Mouse (Mus musculus) stomach, embryonic 14.5 days (tissue): ENCODE results near the gene Sclt1. TPM values are rescaled to one million over a fixed set of nuclear protein-coding genes. Genes with fewer than 3 reads are reported as not detected.
A peak's percentile ranks its signal among the peaks of the same experiment; 100 is the strongest.

Experiments used
- ATAC-seq: fragments of 200-750 bp; cut with Nextera tagmentation; 2 replicates; pipeline ENCODE4 v1.8.0; 2017; ENCODE audit warnings: low read depth, moderate TSS enrichment; ENCODE audit not compliant: insufficient number of reproducible peaks, insufficient read depth, low FRiP score
- H3K27ac ChIP-seq: fragments of 300-500 bp; sonication (generic); 2 replicates; pipeline ENCODE4 v1.5.1; 2014; ENCODE audit warnings: mild to moderate bottlenecking, low read length, moderate library complexity, mixed read lengths
- H3K27me3 ChIP-seq: fragments of 300-500 bp; sonication (generic); 2 replicates; pipeline ENCODE4 v1.6.1; 2014; ENCODE audit warnings: low read length, control low read depth, mixed read lengths; ENCODE audit not compliant: control insufficient read depth, insufficient read depth
- H3K36me3 ChIP-seq: fragments of 300-500 bp; sonication (generic); 2 replicates; pipeline ENCODE4 v1.6.1; 2014; ENCODE audit warnings: mild to moderate bottlenecking, control low read depth, low read length, moderate library complexity, mixed read lengths; ENCODE audit not compliant: control insufficient read depth, insufficient read depth
- H3K4me1 ChIP-seq: fragments of 300-500 bp; sonication (generic); 2 replicates; pipeline ENCODE4 v1.6.1; 2014; ENCODE audit warnings: low read length, control low read depth, mixed read lengths; ENCODE audit not compliant: control insufficient read depth, insufficient read depth
- H3K4me2 ChIP-seq: fragments of 300-500 bp; sonication (generic); replicated peaks from 2 replicates; pipeline ENCODE4 v1.6.1; 2014; ENCODE audit warnings: low read depth, low read length, control low read depth
- H3K4me3 ChIP-seq: fragments of 300-500 bp; sonication (generic); 2 replicates; pipeline ENCODE4 v1.5.1; 2014; ENCODE audit warnings: low read depth, low read length, control low read depth
- H3K9ac ChIP-seq: fragments of 300-500 bp; sonication (generic); replicated peaks from 2 replicates; pipeline ENCODE4 v1.6.1; 2014; ENCODE audit warnings: low read depth, mild to moderate bottlenecking, control low read depth, low read length, moderate library complexity, mixed read lengths
- H3K9me3 ChIP-seq: fragments of 300-500 bp; sonication (generic); 2 replicates; pipeline ENCODE4 v1.6.1; 2016; ENCODE audit warnings: low read depth, low read length, control low read depth; ENCODE audit not compliant: control insufficient read depth
- WGBS: fragments of 180-500 bp; shearing (Covaris S2); extraction: QIAGEN DNeasy Blood & Tissue Kit; methylation state at CpG from one replicate; pipeline ENCODE4 v1.1.7; 2014; 5-methylcytosine and 5-hydroxymethylcytosine counted together
- polyA plus RNA-seq: library from polyadenylated mRNA; unstranded; fragments of >200 nt; fragmentation: Nextera tagmentation; extraction: Ambion mirVana; gene quantifications from 2 replicates; pipeline ENCODE4 v1.2.1, GENCODE M21; 2014

The Sclt1 gene
- polyA plus RNA-seq, 1 experiment from 2014 or later: 22.9 TPM

GRCm38 (mm10) chr3:41686396-41686795 is 55.9 kb downstream of the Sclt1 start:
- ATAC-seq: no peak
- no peak overlapping the region for H3K4me3 ChIP-seq
- no peak overlapping the region for H3K4me2 ChIP-seq
- no peak overlapping the region for H3K9ac ChIP-seq
- no peaks in the 10 kb centered on the region for H3K9me3 ChIP-seq
- WGBS: 54% methylated on average over 2 of the region's 2 CpGs
- H3K27ac ChIP-seq: no peak overlapping the region
- H3K4me1 ChIP-seq: no peaks in the 10 kb centered on the region
- H3K27me3 ChIP-seq: no peaks in the 10 kb centered on the region
- H3K36me3 ChIP-seq: no peaks in the 10 kb centered on the region

- no peak overlapping the region for H3K4me3 ChIP-seq
- WGBS: 85% methylated on average over 4 of the region's 4 CpGs
- H3K4me1 ChIP-seq: no peaks in the 10 kb centered on the region
- no peak overlapping the region for H3K4me2 ChIP-seq
- no peak for ATAC-seq
- no peaks in the 10 kb centered on the region for H3K36me3 ChIP-seq
- H3K9me3 ChIP-seq: no peaks in the 10 kb centered on the region
- H3K9ac ChIP-seq: no peak overlapping the region
- H3K27me3 ChIP-seq: no peaks in the 10 kb centered on the region
- H3K27ac ChIP-seq: no peak overlapping the region
Measured at GRCm38 (mm10) chr3:41682084-41682483, 60.2 kb downstream of the Sclt1 start.

- 0 out of 2 replicates have a peak, but pooled peaks cover 6% of the 10 kb centered on the region for H3K4me1 ChIP-seq
- no peak overlapping the region for H3K4me3 ChIP-seq
- H3K9me3 ChIP-seq: no peaks in the 10 kb centered on the region
- H3K27ac ChIP-seq: peak overlapping the region; percentile 58; the same call in 1 of the 2 replicates
- H3K4me2 ChIP-seq: no peak overlapping the region
- no peaks in the 10 kb centered on the region for H3K36me3 ChIP-seq
- 47% methylated on average over 2 of the region's 2 CpGs for WGBS
- ATAC-seq: peak; percentile 78; the same call in 1 of the 2 replicates
- no peak overlapping the region for H3K9ac ChIP-seq
- no peaks in the 10 kb centered on the region for H3K27me3 ChIP-seq
Measured at GRCm38 (mm10) chr3:41676648-41677047, 65.7 kb downstream of the Sclt1 start.

GRCm38 (mm10) chr3:41674778-41675177 is 67.5 kb downstream of the Sclt1 start:
- H3K9me3 ChIP-seq: no peaks in the 10 kb centered on the region
- H3K9ac ChIP-seq: no peak overlapping the region
- H3K36me3 ChIP-seq: no peaks in the 10 kb centered on the region
- H3K4me1 ChIP-seq: 0 out of 2 replicates have a peak, but pooled peaks cover 6% of the 10 kb centered on the region
- no peak overlapping the region for H3K27ac ChIP-seq
- no peak for ATAC-seq
- H3K4me3 ChIP-seq: no peak overlapping the region
- H3K27me3 ChIP-seq: no peaks in the 10 kb centered on the region
- no peak overlapping the region for H3K4me2 ChIP-seq

GRCm38 (mm10) chr3:41655642-41656041 is 86.7 kb downstream of the Sclt1 start:
- Histone ChIP-seq H3K4me1 (no peaks in the 10 kb centered on the region), H3K9me3 (no peaks in the 10 kb centered on the region), H3K36me3 (peaks cover 3% of the 10 kb centered on the region; the same call in 1 of the 2 replicates), H3K4me3 (no peak overlapping the region), H3K27ac (no peak overlapping the region), H3K27me3 (no peaks in the 10 kb centered on the region), H3K9ac (no peak overlapping the region), H3K4me2 (no peak overlapping the region)
- no peak for ATAC-seq
- WGBS: 94% methylated on average over 1 of the region's 1 CpGs

- Histone ChIP-seq H3K27me3 (no peaks in the 10 kb centered on the region), H3K27ac (no peak overlapping the region), H3K9me3 (no peaks in the 10 kb centered on the region), H3K36me3 (no peaks in the 10 kb centered on the region), H3K4me1 (no peaks in the 10 kb centered on the region), H3K4me2 (no peak overlapping the region), H3K4me3 (no peak overlapping the region), H3K9ac (no peak overlapping the region)
- ATAC-seq: no peak
- 82% methylated on average over 7 of the region's 7 CpGs for WGBS
Measured at GRCm38 (mm10) chr3:41620971-41621370, 121.3 kb downstream of the Sclt1 start.

GRCm38 (mm10) chr3:41618488-41618887 is 123.8 kb downstream of the Sclt1 start:
- Histone ChIP-seq H3K27ac (no peak overlapping the region), H3K9ac (no peak overlapping the region), H3K27me3 (no peaks in the 10 kb centered on the region), H3K4me1 (no peaks in the 10 kb centered on the region), H3K4me3 (no peak overlapping the region), H3K9me3 (no peaks in the 10 kb centered on the region), H3K4me2 (no peak overlapping the region), H3K36me3 (peaks cover 13% of the 10 kb centered on the region)
- ATAC-seq: no peak
- 81% methylated on average over 3 of the region's 3 CpGs for WGBS

GRCm38 (mm10) chr3:41618036-41618435 is 124.3 kb downstream of the Sclt1 start:
- no peak overlapping the region for H3K27ac ChIP-seq
- 81% methylated on average over 3 of the region's 3 CpGs for WGBS

GRCm38 (mm10) chr3:41614230-41614985 is 127.9 kb downstream of the Sclt1 start:
- Histone ChIP-seq H3K27ac (no peak overlapping the region), H3K36me3 (peaks cover 33% of the 10 kb centered on the region), H3K9me3 (no peaks in the 10 kb centered on the region), H3K4me3 (no peak overlapping the region), H3K27me3 (no peaks in the 10 kb centered on the region), H3K4me2 (no peak overlapping the region), H3K9ac (no peak overlapping the region), H3K4me1 (no peaks in the 10 kb centered on the region)
- no peak for ATAC-seq
- 92% methylated on average over 5 of the region's 5 CpGs for WGBS

More at GRCm38 (mm10) chr3:41618036-41618435, 124.3 kb downstream of the Sclt1 start:
- no peaks in the 10 kb centered on the region for H3K9me3 ChIP-seq
- no peak overlapping the region for H3K9ac ChIP-seq
- ATAC-seq: no peak
- no peaks in the 10 kb centered on the region for H3K27me3 ChIP-seq
- no peak overlapping the region for H3K4me3 ChIP-seq
- no peaks in the 10 kb centered on the region for H3K4me1 ChIP-seq
- H3K36me3 ChIP-seq: peaks cover 18% of the 10 kb centered on the region
- H3K4me2 ChIP-seq: no peak overlapping the region
